Mouse (Mus musculus) erythroblast, embryonic 14.5 days (primary cell): ENCODE results near the gene Rab9.

Experiments
- GATA1 ChIP-seq: IDR thresholded peaks from 2 replicates; pipeline ENCODE4 v1.6.1; 2012; ENCODE audit warnings: low read length, inconsistent platforms, mixed read lengths
- TAL1 ChIP-seq: IDR thresholded peaks from 3 replicates; pipeline ENCODE4 v1.6.1; 2012; ENCODE audit warnings: low read length, inconsistent platforms, mixed read lengths

- TF ChIP-seq TAL1: no peak
- TF ChIP-seq GATA1: no peak
Measured at GRCm38 (mm10) chrX:166434812-166435211, 44.9 kb downstream of the Rab9 start.
